Mouse (Mus musculus) ES-Bruce4 (cell line): Measurements from ENCODE around the gene Slc25a35.

ENCODE experiments used
- CTCF ChIP-seq: IDR thresholded peaks from one replicate; pipeline ENCODE4 v1.8.1; 2011; ENCODE audit warnings: low read depth, low read length
- POLR2A ChIP-seq: IDR thresholded peaks from one replicate; pipeline ENCODE4 v1.8.1; 2011; ENCODE audit warnings: low read length; ENCODE audit not compliant: insufficient read depth

DNA sequence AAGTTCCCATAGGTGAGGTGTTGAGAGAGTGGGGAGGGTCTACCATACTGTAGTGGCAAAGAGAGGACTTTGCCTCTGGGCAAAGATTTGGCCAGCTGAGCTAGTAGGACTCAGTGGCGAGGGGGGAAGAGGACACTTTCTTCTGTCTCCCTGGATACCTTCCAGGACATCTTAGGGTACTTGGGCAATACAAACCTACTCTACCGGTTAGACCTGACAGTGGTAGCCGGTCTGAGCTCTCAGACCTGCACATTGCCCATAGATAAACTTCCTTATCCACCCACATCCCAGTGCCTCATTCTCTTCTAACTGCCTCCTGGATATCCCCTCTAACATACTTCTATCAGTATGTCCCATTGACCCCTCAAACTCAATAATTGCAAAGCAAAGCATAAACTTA, 13.0 kb downstream of the Slc25a35 start:
- TF ChIP-seq POLR2A = no peak
- no peak for TF ChIP-seq CTCF
